Mouse (Mus musculus): Measurements from ENCODE around the gene Cnot2. TPM values are rescaled to one million over a fixed set of nuclear protein-coding genes. Genes with fewer than 3 reads are reported as not detected.

Gene Cnot2
- polyA plus RNA-seq, 1 experiment, result 30.9 TPM

DNA sequence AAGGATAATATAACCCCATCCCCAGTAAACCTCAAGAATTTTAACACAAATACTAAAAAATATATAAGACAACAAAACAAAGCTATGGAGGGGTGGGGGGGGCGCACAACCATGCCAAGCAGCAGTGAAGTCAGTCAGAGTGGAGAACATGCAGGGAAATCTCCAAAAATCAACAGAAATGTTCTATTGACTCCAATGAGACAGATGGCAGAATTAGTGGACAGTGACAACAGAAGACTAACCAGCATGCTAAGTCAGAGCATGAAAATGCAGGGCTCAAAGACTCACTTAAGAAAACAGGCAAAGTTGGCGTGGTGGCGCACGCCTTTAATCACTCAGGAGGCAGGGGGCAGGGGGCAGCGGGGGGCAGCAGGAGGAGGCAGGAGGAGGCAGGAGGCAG lies 40.6 kb downstream of the Cnot2 start:
- no peak for DNase-seq
- Histone ChIP-seq H3K4me1 (ENCODE audit: control insufficient read depth, insufficient read depth, low read length) (peaks cover 5% of the 10 kb centered on the region), H3K4me3 (replicated peaks; ENCODE audit: extremely low read depth, low read depth, low read length) (no peak overlapping the region)
- WGBS, result 93% methylated on average over 5 of the region's 5 CpGs
- TF ChIP-seq POLR2A (IDR thresholded peaks at IDR 0.05; ENCODE audit: borderline replicate concordance, extremely low read depth, low read depth, low read length), result no peak

DNA sequence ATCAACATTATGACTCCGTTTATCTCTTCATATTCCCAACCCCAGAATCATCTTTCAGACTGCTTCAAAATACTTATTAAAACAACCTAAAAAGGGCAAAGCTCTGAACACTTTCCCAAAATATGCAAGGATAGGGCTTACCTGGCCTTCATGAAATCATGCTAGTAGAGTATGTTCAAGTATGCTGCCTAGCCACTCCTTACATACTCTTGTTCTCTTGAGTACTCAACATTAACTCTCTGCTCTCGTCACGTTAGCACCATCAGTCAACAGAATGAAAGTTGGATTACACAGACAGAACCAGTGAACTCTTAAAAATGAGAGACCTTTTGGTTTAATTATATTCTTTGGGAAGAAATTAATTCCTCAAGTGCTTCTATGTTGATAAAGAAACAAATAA lies 43.8 kb downstream of the Cnot2 start:
- WGBS, result 62% methylated on average over 3 of the region's 3 CpGs
- H3K4me1 ChIP-seq (ENCODE audit: control insufficient read depth, insufficient read depth, low read length), result peaks cover 5% of the 10 kb centered on the region
- no peak for TF ChIP-seq POLR2A (IDR thresholded peaks at IDR 0.05; ENCODE audit: borderline replicate concordance, extremely low read depth, low read depth, low read length)
- no peak for TF ChIP-seq CTCF (IDR thresholded peaks at IDR 0.05; ENCODE audit: insufficient read depth, low read length)
- no peak overlapping the region for H3K4me3 ChIP-seq (replicated peaks; ENCODE audit: extremely low read depth, low read depth, low read length)
- no peak for DNase-seq

DNA sequence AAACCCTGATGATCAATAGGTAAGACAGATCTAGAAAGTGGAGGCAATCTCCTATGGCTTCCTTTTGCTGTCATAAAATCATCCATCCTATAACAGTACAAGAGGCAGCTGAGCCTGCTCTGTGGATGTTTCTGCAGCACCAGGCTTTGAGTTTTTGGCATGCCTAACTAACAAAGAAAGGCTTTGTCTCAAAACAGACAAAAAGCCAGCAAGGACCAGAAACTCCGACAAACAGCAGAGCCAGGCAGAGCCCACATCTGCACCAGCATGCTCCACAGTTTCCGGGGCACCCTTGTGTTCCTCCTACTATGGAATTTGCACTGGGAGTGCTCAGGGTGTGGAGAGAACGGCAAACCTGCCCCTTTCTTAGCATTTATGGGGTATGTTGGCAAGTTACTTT lies 47.0 kb downstream of the Cnot2 start:
- DNase-seq, result no peak
- no peak for TF ChIP-seq POLR2A (IDR thresholded peaks at IDR 0.05; ENCODE audit: borderline replicate concordance, extremely low read depth, low read depth, low read length)
- TF ChIP-seq CTCF (IDR thresholded peaks at IDR 0.05; ENCODE audit: insufficient read depth, low read length), result no peak
- H3K4me3 ChIP-seq (replicated peaks; ENCODE audit: extremely low read depth, low read depth, low read length), result no peak overlapping the region
- peaks cover 5% of the 10 kb centered on the region; the same call in 1 of the 2 replicates for H3K4me1 ChIP-seq (ENCODE audit: control insufficient read depth, insufficient read depth, low read length)
- WGBS, result 58% methylated on average over 3 of the region's 3 CpGs

DNA sequence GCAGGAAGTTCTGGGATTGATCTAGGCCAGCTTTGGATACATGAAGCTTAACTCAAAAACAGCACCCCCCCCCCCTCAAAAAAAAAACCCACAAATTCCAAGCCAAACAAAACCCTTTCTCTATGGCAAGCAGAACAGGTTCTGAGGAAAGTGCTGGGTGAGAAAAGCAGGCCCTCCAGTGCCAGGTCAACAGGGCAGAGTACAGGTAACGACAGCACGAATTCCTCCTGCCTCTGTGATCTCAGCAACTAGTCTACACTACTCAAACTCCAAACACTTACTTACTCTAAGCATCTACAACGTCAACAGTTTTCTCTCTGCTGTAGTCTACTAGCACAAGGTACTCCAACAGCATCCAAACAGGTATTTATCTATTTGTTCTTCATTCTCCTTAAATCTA lies 48.8 kb downstream of the Cnot2 start:
- no peak for DNase-seq
- Histone ChIP-seq H3K4me1 (ENCODE audit: control insufficient read depth, insufficient read depth, low read length) (peaks cover 3% of the 10 kb centered on the region; the same call in 1 of the 2 replicates), H3K4me3 (replicated peaks; ENCODE audit: extremely low read depth, low read depth, low read length) (no peak overlapping the region)
- 73% methylated on average over 3 of the region's 3 CpGs for WGBS
- TF ChIP-seq POLR2A (IDR thresholded peaks at IDR 0.05; ENCODE audit: borderline replicate concordance, extremely low read depth, low read depth, low read length) (no peak), CTCF (IDR thresholded peaks at IDR 0.05; ENCODE audit: insufficient read depth, low read length) (no peak)

DNA sequence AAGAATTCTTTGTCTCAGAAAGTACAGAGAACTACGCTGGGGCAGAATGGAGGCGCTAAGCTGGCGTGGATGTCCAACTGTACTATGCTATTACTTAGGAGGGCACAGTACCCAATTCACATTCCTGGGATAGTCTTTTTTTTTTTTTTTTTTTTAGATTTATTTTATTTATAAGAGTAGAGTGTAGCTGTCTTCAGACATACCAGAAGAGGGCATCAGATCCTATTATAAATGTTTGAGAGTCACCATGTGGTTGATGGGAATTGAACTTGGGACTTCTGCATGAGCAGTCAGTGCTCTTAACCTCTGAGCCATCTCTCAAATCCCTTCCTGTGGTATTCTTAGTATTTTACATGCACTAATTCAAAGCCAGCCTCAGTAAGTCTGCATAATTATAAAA lies 50.2 kb downstream of the Cnot2 start:
- TF ChIP-seq POLR2A (IDR thresholded peaks at IDR 0.05; ENCODE audit: borderline replicate concordance, extremely low read depth, low read depth, low read length) (no peak), CTCF (IDR thresholded peaks at IDR 0.05; ENCODE audit: insufficient read depth, low read length) (no peak)
- DNase-seq, result no peak
- WGBS, result 80% methylated on average over 3 of the region's 3 CpGs
- H3K4me3 ChIP-seq (replicated peaks; ENCODE audit: extremely low read depth, low read depth, low read length), result no peak overlapping the region
- no peaks in the 10 kb centered on the region; the same call in 1 of the 2 replicates for H3K4me1 ChIP-seq (ENCODE audit: control insufficient read depth, insufficient read depth, low read length)

DNA sequence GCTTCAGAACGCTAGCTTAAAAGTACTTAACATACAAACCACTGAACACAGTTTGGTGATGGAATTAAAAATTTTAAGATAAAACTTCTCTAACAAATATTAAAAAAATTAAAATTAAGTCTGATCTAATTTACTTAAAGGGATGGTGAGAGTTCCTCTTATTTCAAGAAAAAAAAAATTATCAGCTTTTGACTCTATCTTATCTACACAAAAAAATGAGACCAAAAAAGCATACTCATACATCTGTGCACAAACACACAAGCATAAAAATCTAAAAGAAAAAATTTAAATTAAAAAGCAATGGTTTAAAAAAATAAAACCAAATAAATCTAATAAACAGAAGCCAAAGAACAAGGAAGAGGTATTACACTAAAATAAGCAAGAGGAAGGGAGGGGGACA lies 61.7 kb downstream of the Cnot2 start:
- WGBS, result 88% methylated on average over 1 of the region's 1 CpGs
- no peak for DNase-seq
- no peak for TF ChIP-seq POLR2A (IDR thresholded peaks at IDR 0.05; ENCODE audit: borderline replicate concordance, extremely low read depth, low read depth, low read length)
- TF ChIP-seq CTCF (IDR thresholded peaks at IDR 0.05; ENCODE audit: insufficient read depth, low read length), result no peak
- H3K4me3 ChIP-seq (replicated peaks; ENCODE audit: extremely low read depth, low read depth, low read length), result no peak overlapping the region
- no peaks in the 10 kb centered on the region for H3K4me1 ChIP-seq (ENCODE audit: control insufficient read depth, insufficient read depth, low read length)

DNA sequence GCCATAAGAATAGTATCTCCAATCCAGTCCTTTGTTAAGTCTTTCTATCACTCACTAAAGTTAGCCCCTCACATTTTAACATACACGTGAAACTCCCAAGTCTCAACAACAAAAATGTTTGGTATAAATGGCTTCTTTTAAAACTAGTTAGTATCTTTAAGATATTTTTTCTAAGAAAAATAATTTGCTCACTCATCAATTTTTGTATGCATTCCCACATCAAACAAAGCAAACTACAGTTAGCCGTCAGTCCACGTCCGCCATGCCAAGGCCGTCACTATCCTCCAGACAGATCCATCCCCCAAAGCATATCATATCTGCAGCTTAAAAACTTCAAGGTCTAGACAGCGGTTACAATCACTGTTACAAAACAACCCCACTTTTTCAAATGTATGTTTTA lies 65.7 kb downstream of the Cnot2 start:
- WGBS, result 92% methylated on average over 6 of the region's 6 CpGs
- TF ChIP-seq POLR2A (IDR thresholded peaks at IDR 0.05; ENCODE audit: borderline replicate concordance, extremely low read depth, low read depth, low read length), result no peak
- TF ChIP-seq CTCF (IDR thresholded peaks at IDR 0.05; ENCODE audit: insufficient read depth, low read length), result no peak
- peaks cover 9% of the 10 kb centered on the region for H3K4me1 ChIP-seq (ENCODE audit: control insufficient read depth, insufficient read depth, low read length)
- no peak for DNase-seq
- H3K4me3 ChIP-seq (replicated peaks; ENCODE audit: extremely low read depth, low read depth, low read length), result no peak overlapping the region

DNA sequence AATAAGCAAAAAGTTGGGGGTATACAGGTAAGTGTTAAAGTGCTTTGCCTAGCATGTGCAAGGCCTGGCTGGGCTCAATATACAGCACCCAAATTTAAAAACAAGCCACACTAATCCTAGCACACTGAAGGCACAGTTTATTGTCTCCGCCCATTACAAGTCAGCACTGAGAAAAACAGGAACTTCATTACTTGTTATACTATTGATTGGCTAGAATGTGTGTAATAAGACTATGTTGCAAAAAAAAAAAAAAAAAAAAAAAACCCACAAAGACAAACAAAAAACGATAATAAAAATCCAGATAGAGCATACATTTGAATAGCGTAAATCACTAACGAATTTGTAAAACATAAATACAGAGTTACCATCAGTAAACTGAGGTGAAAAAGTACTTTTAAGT lies 66.2 kb downstream of the Cnot2 start:
- H3K4me1 ChIP-seq (ENCODE audit: control insufficient read depth, insufficient read depth, low read length), result peaks cover 9% of the 10 kb centered on the region
- no peak overlapping the region for H3K4me3 ChIP-seq (replicated peaks; ENCODE audit: extremely low read depth, low read depth, low read length)
- no peak for DNase-seq
- 85% methylated on average over 4 of the region's 4 CpGs for WGBS
- no peak for TF ChIP-seq CTCF (IDR thresholded peaks at IDR 0.05; ENCODE audit: insufficient read depth, low read length)
- no peak for TF ChIP-seq POLR2A (IDR thresholded peaks at IDR 0.05; ENCODE audit: borderline replicate concordance, extremely low read depth, low read depth, low read length)

DNA sequence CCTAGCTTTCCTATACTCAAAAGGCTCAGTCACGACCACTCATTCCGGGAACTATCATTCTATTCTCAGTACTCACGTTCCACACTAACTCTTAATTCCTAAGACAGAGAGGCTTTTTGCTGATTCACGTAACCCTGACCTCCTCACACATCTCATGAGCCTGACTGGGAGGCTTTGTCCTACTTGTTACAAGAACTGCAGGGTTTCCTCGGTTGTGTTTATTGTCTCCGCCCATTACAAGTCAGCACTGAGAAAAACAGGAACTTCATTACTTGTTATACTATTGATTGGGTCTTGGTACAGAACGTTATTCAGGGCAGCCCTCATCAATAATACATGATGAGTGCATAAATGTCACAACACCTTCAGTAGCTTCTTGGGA lies 68.1 kb downstream of the Cnot2 start:
- 46% methylated on average over 7 of the region's 7 CpGs for WGBS
- TF ChIP-seq CTCF (IDR thresholded peaks at IDR 0.05; ENCODE audit: insufficient read depth, low read length) (no peak), POLR2A (IDR thresholded peaks at IDR 0.05; ENCODE audit: borderline replicate concordance, extremely low read depth, low read depth, low read length) (no peak)
- peaks cover 9% of the 10 kb centered on the region for H3K4me1 ChIP-seq (ENCODE audit: control insufficient read depth, insufficient read depth, low read length)
- no peak for DNase-seq
- no peak overlapping the region for H3K4me3 ChIP-seq (replicated peaks; ENCODE audit: extremely low read depth, low read depth, low read length)

DNA sequence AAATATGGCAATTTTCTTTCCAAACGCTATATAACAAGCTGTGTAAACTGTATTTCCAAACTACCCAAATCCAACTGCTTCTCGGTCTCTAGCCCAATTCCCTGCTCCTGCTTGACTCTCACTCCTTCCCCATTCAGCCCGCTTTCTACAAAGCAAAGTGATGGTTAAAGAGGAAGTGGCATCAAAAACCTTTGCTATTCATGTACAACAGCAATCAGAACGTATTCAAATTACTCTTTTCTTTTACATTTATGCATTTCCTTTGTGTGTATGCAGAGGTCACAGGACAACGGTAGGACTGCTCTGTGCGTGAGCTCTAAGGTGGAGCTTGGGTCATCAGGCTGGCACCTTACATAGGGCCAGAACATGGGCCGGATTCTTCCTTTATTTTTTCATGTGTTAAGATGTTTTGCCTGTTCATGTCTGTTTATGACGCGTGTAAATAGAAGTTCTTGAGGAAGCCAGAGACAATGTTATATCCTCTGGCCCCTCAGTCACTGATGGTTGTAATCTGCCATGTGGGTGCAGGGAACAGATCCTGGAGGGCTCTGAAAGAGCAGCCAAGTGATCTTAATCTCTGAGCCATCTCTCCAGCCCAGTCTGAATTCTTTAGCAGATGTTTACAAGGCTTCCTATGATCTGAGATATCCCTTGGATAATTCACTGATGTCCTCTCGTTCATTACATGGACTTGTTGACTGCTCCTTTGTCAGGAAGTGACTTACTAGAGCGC lies 68.6 kb downstream of the Cnot2 start:
- 62% methylated on average over 11 of the region's 11 CpGs for WGBS
- no peak for DNase-seq
- Histone ChIP-seq H3K4me3 (replicated peaks; ENCODE audit: extremely low read depth, low read depth, low read length) (no peak overlapping the region), H3K4me1 (ENCODE audit: control insufficient read depth, insufficient read depth, low read length) (peaks cover 9% of the 10 kb centered on the region)
- TF ChIP-seq POLR2A (IDR thresholded peaks at IDR 0.05; ENCODE audit: borderline replicate concordance, extremely low read depth, low read depth, low read length), result no peak
